Mouse (Mus musculus) ES-CJ7 (cell line): Measurements from ENCODE around the gene Agpat1.

Experiments
- DNase-seq: peaks from one replicate; pipeline ENCODE4 v3.0.0; 2011; ENCODE audit warnings: low read depth, low spot score

Agpat1 gene

DNA sequence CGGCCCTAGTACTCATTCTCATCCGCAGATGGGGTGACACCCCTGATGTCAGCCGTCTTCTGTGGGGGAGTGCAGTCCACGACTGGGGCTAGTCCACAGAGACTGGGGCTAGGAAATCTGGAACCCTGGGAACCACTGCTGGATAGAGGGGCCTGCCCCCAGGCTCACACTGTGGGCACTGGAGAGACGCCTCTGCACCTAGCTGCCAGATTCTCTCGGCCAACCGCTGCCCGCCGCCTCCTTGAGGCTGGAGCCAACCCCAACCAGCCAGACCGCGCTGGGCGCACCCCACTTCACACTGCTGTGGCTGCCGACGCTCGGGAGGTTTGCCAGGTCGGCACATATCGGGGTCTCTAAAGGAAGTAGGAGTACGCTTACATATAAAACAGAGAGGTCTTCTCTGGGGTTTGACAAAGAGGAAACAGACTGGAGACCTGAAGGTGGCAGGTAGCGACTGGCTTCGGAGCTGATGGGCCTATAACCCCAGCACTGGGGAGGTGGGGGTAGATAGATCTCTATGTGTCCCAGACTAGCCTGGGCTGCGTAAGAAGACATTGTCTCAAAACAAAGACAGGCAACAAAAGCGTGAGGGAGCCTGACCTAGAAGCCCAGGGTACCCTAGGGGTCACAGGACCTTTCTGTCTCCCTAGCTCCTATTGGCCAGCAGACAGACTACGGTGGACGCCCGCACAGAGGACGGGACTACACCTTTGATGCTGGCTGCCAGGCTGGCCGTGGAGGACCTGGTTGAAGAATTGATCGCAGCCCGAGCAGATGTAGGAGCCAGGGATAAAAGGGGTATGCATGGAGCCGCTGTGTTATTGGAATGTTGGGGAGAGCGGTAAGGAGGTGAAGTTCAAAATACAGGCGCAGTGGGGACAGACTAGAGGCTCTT is 17.9 kb upstream of the Agpat1 start:
- no peak for DNase-seq

DNA sequence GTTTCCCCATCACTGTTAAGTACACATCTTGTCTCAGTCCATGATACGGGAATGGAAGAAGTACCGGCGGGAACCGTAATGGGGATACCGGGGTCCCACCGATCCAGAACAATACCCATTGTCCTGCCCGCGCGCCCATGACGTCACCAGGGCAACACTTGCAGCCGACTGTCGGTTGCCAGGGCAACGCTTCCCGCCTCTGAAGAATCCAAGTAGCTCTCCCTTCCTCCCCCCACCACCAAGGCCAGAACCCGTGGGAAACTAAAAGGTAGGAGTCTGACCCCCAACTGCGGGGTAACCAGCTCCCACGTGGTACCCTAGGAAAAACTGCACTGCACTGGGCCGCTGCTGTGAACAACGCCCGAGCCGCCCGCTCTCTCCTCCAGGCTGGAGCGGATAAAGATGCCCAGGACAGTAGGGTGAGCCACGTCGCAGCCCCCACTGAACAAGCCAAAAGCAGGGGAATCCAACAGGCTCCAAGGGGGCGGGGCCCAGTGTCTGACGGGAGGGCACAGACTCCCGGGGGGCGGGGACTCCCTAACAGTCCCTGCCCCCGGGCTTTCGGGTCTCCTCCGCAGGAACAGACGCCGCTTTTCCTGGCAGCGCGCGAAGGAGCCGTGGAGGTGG is 17.2 kb upstream of the Agpat1 start:
- DNase-seq = peak; percentile 88

DNA sequence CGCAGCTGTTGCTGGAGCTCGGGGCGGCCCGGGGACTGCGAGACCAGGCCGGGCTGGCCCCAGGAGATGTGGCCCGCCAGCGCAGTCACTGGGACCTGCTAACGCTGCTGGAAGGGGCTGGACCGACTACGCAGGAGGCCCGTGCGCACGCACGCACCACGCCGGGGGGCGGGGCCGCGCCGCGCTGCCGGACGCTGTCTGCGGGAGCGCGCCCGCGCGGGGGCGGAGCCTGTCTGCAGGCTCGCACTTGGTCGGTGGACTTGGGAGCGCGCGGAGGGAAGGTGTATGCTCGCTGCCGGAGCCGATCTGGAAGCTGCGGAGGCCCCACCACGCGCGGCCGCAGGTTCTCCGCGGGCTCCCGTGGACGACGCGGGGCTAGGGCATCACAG is 16.6 kb upstream of the Agpat1 start:
- DNase-seq = peak; percentile 92

DNA sequence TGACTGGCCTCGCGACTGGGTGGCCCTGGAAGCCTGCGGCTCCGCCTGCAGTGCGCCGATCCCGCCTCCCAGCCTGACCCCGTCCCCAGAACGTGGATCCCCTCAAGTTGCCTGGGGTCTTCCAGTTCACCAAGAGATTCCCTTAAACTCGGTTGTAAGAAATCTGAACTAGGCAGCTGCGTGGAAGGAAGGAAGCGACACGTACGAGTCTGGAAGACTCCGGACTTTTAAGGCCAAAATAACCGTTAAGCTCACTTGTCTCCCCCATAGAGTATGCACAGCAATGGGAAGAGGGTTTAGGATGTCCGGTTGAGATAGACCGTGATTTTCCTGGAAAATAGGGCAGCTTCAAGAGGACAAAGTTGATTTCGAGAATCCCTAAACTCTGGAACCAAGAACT is 16.2 kb upstream of the Agpat1 start:
- DNase-seq = no peak

DNA sequence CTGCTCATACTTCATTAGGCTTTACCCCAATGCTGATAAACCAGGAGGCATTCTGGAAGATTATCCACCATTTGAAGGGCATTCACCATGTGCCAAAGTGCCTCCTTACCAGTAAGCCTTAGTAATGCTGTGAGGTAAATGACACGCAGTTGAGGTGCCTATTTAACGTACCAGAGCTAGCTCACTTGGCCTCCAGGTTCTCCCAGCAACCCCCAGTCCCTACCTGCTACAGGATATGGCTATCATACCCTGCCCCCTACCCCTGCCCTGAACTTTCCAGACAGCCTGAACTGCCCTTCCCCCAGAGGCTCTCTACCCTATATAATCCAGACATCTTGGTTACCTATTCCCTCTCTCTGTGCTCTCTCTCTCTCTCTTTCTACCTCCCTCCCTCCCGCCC is 15.3 kb upstream of the Agpat1 start:
- DNase-seq = no peak

DNA sequence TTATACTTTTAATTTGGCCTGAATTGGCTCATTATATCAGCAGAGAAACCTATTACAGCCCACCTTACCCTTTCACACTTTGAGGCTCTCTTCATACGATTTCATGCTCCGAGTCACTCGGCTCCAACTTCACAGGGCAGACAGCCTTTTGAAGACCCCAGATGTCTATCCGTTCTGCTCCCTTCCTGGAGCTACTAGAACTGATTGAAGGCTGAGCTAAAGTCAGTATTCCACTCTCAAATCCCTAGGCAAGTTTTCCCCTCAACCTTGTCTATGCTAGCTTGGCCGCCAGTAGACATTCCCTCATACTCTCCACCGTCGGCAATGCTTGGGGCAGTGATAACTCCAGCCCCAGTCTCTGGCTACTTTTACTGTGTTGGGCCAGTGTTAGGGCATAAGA is 14.9 kb upstream of the Agpat1 start:
- no peak for DNase-seq

DNA sequence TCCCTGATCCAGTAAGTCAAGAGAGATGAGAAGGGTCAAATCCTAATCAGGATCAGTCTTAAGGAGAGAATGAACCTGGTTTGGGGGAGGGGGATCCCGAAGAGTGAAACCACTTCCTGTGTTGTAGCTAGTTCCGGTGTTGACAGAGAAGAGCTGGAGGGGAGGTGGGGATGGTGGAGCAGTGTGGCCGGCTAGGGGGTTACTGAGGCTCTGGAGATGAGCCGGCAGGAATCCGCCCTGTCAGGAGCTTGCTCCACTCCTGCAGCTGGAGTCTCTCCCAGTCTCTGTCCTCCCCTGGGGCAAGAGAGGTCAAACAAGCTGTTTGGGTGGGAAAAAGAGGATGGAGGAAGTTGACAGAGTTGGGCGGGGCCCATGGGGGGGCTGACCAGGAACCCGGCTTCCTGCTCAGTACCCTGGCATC is 14.4 kb upstream of the Agpat1 start, which contains the start of gene Gpsm3:
Gene Gpsm3, plus strand, starts transcription at position 126 of the 421 bp plus-strand sequence.
- peak; percentile 70 for DNase-seq

DNA sequence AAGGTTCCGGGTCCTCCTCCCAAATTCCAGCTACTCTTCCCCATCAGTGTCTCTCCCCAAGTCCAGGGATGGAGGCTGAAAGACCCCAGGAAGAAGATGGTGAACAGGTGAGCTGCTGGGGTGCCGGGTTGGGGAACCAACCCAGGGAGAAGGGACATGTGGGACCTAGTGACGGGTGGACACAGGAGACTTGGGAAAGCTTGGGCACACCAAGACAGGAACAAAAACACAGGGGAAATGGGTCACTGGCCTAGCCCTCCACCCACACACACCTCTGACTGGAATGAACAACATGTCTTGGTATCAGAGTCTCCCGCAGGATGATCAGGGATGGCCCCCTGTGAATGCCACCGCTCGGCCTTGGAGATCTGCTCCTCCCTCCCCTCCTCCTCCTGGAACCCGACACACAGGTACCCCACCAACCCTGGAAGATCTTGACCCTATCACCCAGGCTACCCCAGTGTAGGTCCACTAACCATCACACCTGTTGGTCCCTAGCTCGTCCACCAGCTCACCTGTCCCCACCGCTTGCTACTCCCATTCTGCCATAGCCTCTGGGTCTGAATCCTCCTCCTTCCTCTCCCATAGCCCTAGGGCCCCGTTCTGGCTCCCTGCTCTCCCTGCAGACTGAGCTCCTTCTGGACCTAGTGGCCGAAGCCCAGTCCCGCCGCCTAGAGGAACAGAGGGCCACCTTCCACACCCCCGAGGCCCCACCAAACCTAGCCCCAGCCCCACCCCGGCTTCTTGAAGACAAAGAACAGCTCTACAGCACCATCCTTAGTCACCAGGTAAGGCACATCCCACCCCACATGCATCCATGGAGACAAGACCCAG is 13.7 kb upstream of the Agpat1 start:
- no peak for DNase-seq

DNA sequence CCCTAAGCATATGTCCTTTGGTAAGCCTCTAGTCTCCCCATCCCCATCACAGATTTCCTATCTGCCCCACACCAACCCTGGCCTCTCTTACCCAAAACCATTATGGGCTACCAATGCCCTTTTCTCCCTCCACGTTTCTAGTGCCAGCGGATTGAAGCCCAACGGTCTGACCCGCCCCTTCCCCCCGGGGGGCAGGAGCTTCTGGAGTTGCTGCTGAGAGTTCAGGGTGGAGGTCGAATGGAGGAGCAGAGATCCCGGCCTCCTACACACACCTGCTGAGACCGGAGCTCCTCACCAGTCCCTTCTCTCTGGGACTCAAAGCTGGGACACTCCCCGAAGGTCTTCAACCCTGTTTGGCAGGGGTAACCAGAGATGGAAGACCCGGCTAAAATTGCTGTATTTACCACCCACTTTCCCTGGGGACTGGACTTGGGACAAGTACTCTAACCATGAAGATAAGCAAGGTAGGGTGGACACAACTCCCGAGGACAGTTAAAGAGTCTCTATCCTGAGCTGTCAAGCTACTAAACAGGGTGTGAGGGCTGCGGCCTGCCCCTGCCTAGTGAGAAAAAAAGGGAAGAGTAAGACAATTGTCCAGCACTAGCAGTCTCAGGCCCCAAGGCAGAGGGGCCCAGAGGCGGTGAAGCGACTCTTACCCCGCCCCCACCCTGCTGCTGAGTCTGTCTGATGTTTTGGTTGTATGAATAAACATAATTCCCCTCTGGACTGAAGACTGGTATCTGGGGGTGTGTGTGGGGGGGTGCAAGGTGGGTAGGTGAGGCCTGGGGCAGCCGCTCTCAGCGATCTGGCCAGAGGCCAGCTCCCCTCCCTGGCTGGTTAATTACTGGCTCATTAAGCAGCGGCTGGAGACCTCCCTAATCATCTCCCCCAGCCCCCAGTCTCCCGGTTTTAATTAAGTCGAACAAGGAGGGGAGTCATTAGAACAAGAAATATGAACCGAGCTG is 12.8 kb upstream of the Agpat1 start, which contains the start of gene Pbx2:
Gene Pbx2, plus strand, starts transcription at position 238 of the 965 bp plus-strand sequence.
- DNase-seq = peak; percentile 43

DNA sequence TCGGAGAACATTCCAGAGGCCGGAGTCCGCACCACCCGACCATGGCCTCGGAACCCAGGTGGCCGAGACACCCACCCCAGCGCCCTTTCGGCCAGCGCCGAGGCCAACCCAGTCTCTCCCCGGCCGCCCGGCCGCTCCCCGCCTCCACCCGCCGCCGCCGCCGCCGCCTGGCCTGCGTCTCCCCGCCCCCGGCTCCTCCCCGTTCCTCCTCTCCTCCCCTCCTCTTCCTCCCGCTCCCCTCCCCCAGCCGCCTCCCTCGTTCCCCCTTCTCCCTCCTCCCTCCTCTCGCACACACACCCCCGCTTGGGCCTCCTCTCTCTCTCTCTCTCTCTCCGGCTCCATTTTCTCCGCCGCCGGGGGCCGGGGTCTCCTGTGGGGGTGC is 12.1 kb upstream of the Agpat1 start:
- peak; percentile 78 for DNase-seq

DNA sequence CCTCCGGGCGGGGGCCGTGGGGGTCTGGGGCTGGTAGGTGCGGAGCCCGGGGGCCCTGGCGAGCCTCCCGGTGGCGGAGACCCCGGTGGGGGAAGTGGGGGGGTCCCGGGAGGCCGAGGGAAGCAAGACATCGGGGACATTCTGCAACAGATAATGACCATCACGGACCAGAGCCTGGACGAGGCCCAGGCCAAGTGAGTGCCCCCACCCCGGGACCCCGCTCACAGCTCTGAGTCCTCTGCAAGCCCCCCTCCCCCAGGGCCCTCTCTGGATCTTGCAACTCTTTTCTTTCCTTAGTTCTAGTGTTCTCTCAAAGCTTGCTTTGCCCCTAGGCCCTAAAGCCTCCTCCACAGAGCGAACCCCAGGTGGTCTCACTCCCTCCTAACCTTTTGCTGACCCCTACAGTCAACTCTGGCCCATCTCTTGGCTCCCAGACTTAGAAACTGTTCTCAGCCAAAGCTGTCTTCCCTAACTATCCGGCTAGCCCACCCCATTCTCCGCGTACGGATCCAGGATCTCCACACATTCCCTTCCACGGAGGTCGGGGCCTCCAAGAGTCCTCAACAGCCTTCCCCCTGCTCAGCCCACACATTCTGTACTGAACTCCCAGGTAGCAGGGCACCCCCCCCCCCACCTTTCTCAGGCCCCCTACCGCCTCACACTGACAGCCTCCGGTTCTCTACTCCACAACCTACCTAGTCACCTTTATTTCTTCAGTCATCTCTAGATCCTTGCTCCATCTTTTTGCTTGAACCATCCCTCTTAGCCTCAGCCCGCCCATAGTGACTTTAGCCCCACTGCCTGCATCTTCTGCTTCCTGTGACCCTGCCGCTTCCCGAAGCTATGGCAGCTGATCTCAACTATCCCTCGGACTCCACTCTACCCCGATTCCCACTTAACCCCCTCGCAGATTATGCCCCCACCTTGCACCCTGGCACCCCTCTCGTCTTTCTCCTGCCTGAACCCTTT is 11.2 kb upstream of the Agpat1 start:
- DNase-seq = peak; percentile 86

DNA sequence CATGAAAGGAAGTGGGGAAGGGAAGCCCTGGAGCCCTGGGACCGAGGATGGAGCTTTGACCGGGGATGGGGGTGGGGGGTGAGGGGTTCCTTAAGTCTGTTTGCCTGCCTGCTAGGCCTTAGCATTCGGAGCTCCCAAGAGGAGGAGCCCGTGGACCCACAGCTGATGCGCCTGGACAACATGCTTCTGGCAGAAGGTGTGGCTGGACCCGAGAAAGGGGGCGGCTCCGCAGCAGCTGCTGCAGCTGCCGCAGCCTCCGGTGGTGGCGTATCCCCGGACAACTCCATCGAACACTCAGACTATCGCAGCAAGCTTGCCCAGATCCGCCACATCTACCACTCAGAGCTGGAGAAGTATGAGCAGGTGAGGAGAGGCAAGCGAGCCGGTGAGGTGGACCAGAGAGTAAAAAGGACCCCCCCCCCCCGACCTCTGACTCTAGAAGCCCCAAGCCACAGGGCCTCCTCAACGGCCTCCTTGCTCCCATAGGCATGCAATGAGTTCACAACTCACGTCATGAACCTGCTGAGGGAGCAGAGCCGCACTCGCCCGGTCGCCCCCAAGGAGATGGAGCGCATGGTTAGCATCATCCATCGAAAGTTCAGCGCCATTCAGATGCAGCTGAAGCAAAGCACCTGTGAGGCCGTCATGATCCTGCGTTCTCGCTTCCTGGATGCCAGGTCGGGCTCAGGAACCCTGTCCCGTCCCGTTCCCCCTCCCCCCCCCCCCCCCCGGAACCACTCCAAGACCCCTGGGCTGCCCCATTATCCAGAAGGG is 10.1 kb upstream of the Agpat1 start:
- no peak for DNase-seq

DNA sequence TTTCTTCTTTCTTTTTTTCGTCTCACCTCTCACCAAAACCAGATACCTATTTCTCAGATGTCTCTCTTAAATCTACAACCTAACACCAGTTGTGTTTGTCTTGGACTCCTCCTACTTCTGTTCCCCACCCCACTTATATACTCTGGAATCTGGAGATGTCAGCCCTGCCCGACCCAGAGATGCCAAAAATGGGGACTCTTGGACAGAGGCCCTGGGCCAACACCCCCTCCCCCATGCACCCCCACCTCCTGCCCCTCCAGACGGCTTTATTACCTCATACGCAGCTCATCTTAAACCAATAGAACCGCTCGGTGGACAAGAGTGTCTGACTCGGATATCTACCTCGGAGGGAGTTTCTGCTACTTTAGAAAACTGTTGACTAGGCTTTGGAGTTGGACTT is 8.0 kb upstream of the Agpat1 start:
- no peak for DNase-seq

DNA sequence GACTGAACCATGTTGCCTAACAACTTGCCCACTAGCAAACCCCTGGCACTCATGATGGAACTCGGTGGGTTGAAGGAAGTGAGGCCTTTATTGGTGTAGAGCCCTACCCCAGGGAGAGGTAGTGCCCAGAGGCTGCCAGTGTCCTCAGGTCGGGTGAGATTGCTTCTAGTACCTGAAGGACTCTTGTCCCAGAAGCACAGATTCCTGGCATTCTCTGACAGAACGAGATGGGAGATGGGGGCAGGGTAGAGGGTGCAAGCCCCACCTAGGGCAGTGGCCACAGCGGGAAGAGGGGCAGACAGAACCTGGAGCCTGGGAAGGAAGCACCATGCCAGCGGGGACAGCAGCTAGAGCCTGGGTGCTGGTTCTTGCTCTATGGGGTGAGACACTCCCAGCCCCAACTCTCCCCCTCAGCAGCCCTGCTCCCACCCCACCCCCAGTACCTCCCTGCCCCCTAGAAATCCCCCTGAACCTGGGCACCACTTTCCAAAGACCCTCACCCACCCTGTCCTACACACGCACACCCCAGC is 6.4 kb upstream of the Agpat1 start, which contains the start of gene Ager:
Gene Ager, plus strand, starts transcription at position 297 of the 530 bp plus-strand sequence.
- no peak for DNase-seq

DNA sequence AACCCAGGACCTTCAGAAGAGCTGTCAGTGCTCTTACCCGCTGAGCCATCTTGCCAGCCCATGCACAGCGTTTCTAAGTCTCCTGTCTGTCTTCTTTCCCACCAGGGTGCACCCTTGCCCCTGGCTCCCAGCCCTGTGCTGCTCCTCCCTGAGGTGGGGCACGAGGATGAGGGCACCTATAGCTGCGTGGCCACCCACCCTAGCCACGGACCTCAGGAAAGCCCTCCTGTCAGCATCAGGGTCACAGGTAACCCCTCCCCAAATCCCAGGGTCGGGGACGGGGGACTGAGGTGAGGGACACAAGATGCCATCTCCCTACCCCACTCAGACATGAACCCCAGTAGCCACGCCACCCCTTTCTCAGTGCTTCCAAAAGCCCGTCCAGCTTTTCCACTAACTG is 4.2 kb upstream of the Agpat1 start:
- no peak for DNase-seq

DNA sequence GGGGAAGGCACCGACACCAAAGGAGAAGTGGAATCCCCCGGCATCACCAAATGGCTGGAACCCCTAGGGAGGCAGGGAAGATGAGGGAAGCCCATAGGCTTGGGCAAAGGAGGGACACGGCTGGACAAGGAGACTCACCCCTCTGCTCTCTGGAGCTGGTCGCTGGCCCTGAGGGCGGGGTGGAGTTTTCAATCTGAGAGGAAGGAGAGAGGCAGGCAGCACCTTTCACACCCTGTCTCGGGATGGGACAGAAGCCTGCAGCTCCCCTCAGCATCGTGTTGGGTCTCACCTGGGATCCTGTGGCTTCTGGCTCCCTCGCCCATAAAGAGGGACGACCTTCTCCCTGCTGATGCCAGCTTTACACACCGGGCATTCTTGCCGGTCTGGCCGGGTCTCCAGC is 2.3 kb upstream of the Agpat1 start:
- DNase-seq = no peak

DNA sequence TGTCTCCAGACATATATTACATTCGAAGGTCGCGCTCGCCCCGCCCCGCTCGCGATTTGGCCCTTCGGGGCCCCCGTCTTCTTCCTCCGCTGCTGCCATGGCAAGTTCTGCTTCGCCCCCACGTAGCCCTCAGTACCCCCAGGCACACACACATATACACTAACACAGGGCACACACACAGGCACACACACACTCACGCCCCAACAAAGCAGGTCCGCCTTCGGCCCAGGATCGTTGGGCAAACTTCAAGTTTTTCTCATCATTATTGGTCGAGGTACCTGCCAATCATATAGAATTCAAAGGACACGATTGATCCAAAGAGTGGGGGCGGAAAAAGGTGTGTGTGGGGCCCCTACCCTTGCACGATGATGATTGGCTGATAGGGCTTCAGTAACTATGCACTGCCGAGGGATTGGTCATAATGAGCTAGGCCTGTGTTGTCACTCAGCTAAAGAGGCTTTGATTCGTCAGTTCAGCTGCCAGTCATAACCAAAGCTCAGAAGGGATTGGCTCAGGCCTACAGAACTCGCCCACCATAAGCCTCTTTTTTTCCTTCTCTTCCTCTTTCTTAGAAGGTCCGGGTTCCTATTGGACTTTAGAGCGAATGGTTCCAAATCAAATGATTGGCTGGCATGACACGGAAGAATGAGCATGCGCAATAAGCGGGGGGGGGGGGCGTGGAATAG is 544 bp upstream of the Agpat1 start, which contains the start of gene Rnf5:
Gene Rnf5, minus strand, starts transcription at position 316 of the 686 bp plus-strand sequence.
- DNase-seq = peak; percentile 100
